Mouse (Mus musculus) lung, embryonic 15.5 days (tissue): Measurements from ENCODE around the gene Pex1. TPM values are rescaled to one million over a fixed set of nuclear protein-coding genes. Genes with fewer than 3 reads are reported as not detected.

Experiments used
- ATAC-seq: fragments of 200-750 bp; cut with Nextera tagmentation; 2 replicates; pipeline ENCODE4 v1.8.0; 2017; ENCODE audit warnings: moderate number of reproducible peaks, borderline replicate concordance; ENCODE audit not compliant: low FRiP score, low TSS enrichment; ENCODE audit errors: extremely low read depth
- H3K27ac ChIP-seq: fragments of 300-500 bp; sonication (generic); 2 replicates; pipeline ENCODE4 v1.5.1; 2015; ENCODE audit warnings: moderate library complexity, mild to moderate bottlenecking, inconsistent platforms
- H3K27me3 ChIP-seq: fragments of 300-500 bp; sonication (generic); 2 replicates; pipeline ENCODE4 v1.6.1; 2015; ENCODE audit warnings: inconsistent platforms
- H3K36me3 ChIP-seq: fragments of 300-500 bp; sonication (generic); 2 replicates; pipeline ENCODE4 v1.6.1; 2015; ENCODE audit warnings: inconsistent platforms
- H3K4me1 ChIP-seq: fragments of 300-500 bp; sonication (generic); 2 replicates; pipeline ENCODE4 v1.6.1; 2015; ENCODE audit warnings: inconsistent platforms
- H3K4me2 ChIP-seq: fragments of 300-500 bp; sonication (generic); 2 replicates; pipeline ENCODE4 v1.6.1; 2015; ENCODE audit warnings: inconsistent platforms, mild to moderate bottlenecking, moderate library complexity
- H3K4me3 ChIP-seq: fragments of 300-500 bp; sonication (generic); 2 replicates; pipeline ENCODE4 v1.5.1; 2015; ENCODE audit warnings: mild to moderate bottlenecking, inconsistent platforms
- H3K9ac ChIP-seq: fragments of 300-500 bp; sonication (generic); 2 replicates; pipeline ENCODE4 v1.6.1; 2015; ENCODE audit warnings: inconsistent platforms
- H3K9me3 ChIP-seq: fragments of 300-500 bp; sonication (generic); 2 replicates; pipeline ENCODE4 v1.6.1; 2016; ENCODE audit warnings: inconsistent platforms
- WGBS: fragments of 180-500 bp; shearing (Covaris S2); methylation state at CpG from one replicate; pipeline ENCODE4 v1.1.7; 2015; 5-methylcytosine and 5-hydroxymethylcytosine counted together
- polyA plus RNA-seq: library from polyadenylated mRNA; unstranded; fragments of >200 nt; fragmentation: Nextera tagmentation; extraction: Ambion mirVana; gene quantifications from 2 replicates; pipeline ENCODE4 v1.2.1, GENCODE M21; 2015

Gene Pex1
- 13.5 and 14.0 TPM in 2 replicates for polyA plus RNA-seq

GRCm38 (mm10) chr5:3595693-3596398 lies at the start of gene Pex1:
TSS of gene Pex1 (plus strand) at chr5:3596066.
- peak within 1 kb of the TSS; percentile 73 for H3K4me2 ChIP-seq
- WGBS: under 1% methylated on average over 50 of the region's 50 CpGs
- ATAC-seq: peak; percentile 99

GRCm38 (mm10) chr5:3546226-3546625 lies 49.6 kb upstream of the Pex1 start:
- no peak overlapping the region for H3K9ac ChIP-seq
- H3K4me1 ChIP-seq: peaks cover 14% of the 10 kb centered on the region
- no peaks in the 10 kb centered on the region for H3K9me3 ChIP-seq
- no peak for ATAC-seq
- no peak overlapping the region for H3K27ac ChIP-seq
- 88% methylated on average over 1 of the region's 1 CpGs for WGBS
- H3K4me3 ChIP-seq: no peak overlapping the region
- no peaks in the 10 kb centered on the region for H3K27me3 ChIP-seq
- H3K4me2 ChIP-seq: no peak overlapping the region
- peaks cover 5% of the 10 kb centered on the region; the same call in 1 of the 2 replicates for H3K36me3 ChIP-seq

More at GRCm38 (mm10) chr5:3595693-3596398, at the start of gene Pex1:
- H3K4me3 ChIP-seq: peak within 1 kb of the TSS; percentile 86
- peaks cover 13% of the 10 kb centered on the region for H3K4me1 ChIP-seq
- H3K27me3 ChIP-seq: no peaks in the 10 kb centered on the region
- no peaks in the 10 kb centered on the region for H3K9me3 ChIP-seq
- peak within 1 kb of the TSS; percentile 68 for H3K9ac ChIP-seq
- peak within 1 kb of the TSS; percentile 74 for H3K27ac ChIP-seq
- peaks cover 19% of the 10 kb centered on the region for H3K36me3 ChIP-seq

GRCm38 (mm10) chr5:3551481-3551880 lies 44.4 kb upstream of the Pex1 start:
- Histone ChIP-seq H3K4me3 (no peak overlapping the region), H3K27ac (no peak overlapping the region), H3K27me3 (no peaks in the 10 kb centered on the region), H3K36me3 (peaks cover 23% of the 10 kb centered on the region), H3K9me3 (no peaks in the 10 kb centered on the region), H3K4me1 (no peaks in the 10 kb centered on the region), H3K9ac (no peak overlapping the region), H3K4me2 (no peak overlapping the region)
- ATAC-seq: no peak
- 98% methylated on average over 1 of the region's 1 CpGs for WGBS

- peaks cover 32% of the 10 kb centered on the region for H3K36me3 ChIP-seq
- H3K4me3 ChIP-seq: no peak overlapping the region
- no peak overlapping the region for H3K9ac ChIP-seq
- no peaks in the 10 kb centered on the region for H3K4me1 ChIP-seq
- H3K27me3 ChIP-seq: no peaks in the 10 kb centered on the region
- H3K27ac ChIP-seq: no peak overlapping the region
- 83% methylated on average over 2 of the region's 2 CpGs for WGBS
- no peak overlapping the region for H3K4me2 ChIP-seq
- no peak for ATAC-seq
- no peaks in the 10 kb centered on the region for H3K9me3 ChIP-seq
These were observed 41.7 kb upstream of the Pex1 start for GRCm38 (mm10) chr5:3554198-3554597.

- H3K4me1 ChIP-seq: no peaks in the 10 kb centered on the region
- ATAC-seq: no peak
- 91% methylated on average over 4 of the region's 4 CpGs for WGBS
- H3K27ac ChIP-seq: no peak within 1 kb of the TSS
- H3K9me3 ChIP-seq: no peaks in the 10 kb centered on the region
- H3K27me3 ChIP-seq: no peaks in the 10 kb centered on the region
- no peak within 1 kb of the TSS for H3K4me2 ChIP-seq
- H3K4me3 ChIP-seq: no peak within 1 kb of the TSS
- no peak within 1 kb of the TSS for H3K9ac ChIP-seq
- H3K36me3 ChIP-seq: peaks cover 88% of the 10 kb centered on the region
These were observed 24.6 kb upstream of the Pex1 start, which contains the start of gene 1700109H08Rik for GRCm38 (mm10) chr5:3571266-3571665. TSS of gene 1700109H08Rik (plus strand) at chr5:3571566.

GRCm38 (mm10) chr5:3574825-3575224 lies 21.0 kb upstream of the Pex1 start:
- WGBS: 91% methylated on average over 2 of the region's 2 CpGs

GRCm38 (mm10) chr5:3577939-3578338 lies 17.9 kb upstream of the Pex1 start:
- no peak for ATAC-seq
- H3K4me3 ChIP-seq: no peak overlapping the region
- H3K4me1 ChIP-seq: no peaks in the 10 kb centered on the region
- no peak overlapping the region for H3K9ac ChIP-seq
- no peak overlapping the region for H3K4me2 ChIP-seq
- 75% methylated on average over 2 of the region's 2 CpGs for WGBS
- H3K27me3 ChIP-seq: no peaks in the 10 kb centered on the region
- H3K27ac ChIP-seq: no peak overlapping the region
- no peaks in the 10 kb centered on the region for H3K9me3 ChIP-seq
- peaks cover 91% of the 10 kb centered on the region for H3K36me3 ChIP-seq

More at GRCm38 (mm10) chr5:3574825-3575224, 21.0 kb upstream of the Pex1 start:
- Histone ChIP-seq H3K9me3 (no peaks in the 10 kb centered on the region), H3K4me3 (no peak overlapping the region), H3K4me2 (no peak overlapping the region), H3K4me1 (no peaks in the 10 kb centered on the region), H3K27ac (no peak overlapping the region), H3K9ac (no peak overlapping the region), H3K36me3 (peaks cover 95% of the 10 kb centered on the region), H3K27me3 (no peaks in the 10 kb centered on the region)
- no peak for ATAC-seq

GRCm38 (mm10) chr5:3579066-3579465 lies 16.8 kb upstream of the Pex1 start:
- Histone ChIP-seq H3K9me3 (no peaks in the 10 kb centered on the region), H3K4me1 (no peaks in the 10 kb centered on the region), H3K36me3 (peaks cover 89% of the 10 kb centered on the region), H3K4me2 (no peak overlapping the region), H3K27ac (no peak overlapping the region), H3K4me3 (no peak overlapping the region), H3K9ac (no peak overlapping the region), H3K27me3 (no peaks in the 10 kb centered on the region)
- 94% methylated on average over 7 of the region's 7 CpGs for WGBS
- no peak for ATAC-seq

GRCm38 (mm10) chr5:3596399-3596766 lies 517 bp downstream of the Pex1 start, which contains the start of gene Rbm48:
TSS of gene Rbm48 (minus strand) at chr5:3596585.
- Histone ChIP-seq H3K27me3 (no peaks in the 10 kb centered on the region), H3K4me3 (peak within 1 kb of the TSS; percentile 86), H3K36me3 (peaks cover 14% of the 10 kb centered on the region), H3K9me3 (no peaks in the 10 kb centered on the region), H3K9ac (peak within 1 kb of the TSS; percentile 68), H3K4me1 (peaks cover 13% of the 10 kb centered on the region), H3K4me2 (peak within 1 kb of the TSS; percentile 73), H3K27ac (peak within 1 kb of the TSS; percentile 74)
- WGBS: under 1% methylated on average over 31 of the region's 31 CpGs
- peak; percentile 83 for ATAC-seq

- Histone ChIP-seq H3K9ac (peak overlapping the region; percentile 68), H3K4me3 (peak overlapping the region; percentile 86), H3K36me3 (0 out of 2 replicates have a peak, but pooled peaks cover 7% of the 10 kb centered on the region), H3K9me3 (no peaks in the 10 kb centered on the region), H3K27ac (no peak overlapping the region), H3K4me1 (peaks cover 13% of the 10 kb centered on the region), H3K27me3 (no peaks in the 10 kb centered on the region), H3K4me2 (peak overlapping the region; percentile 71)
- no peak for ATAC-seq
These were observed 1.3 kb downstream of the Pex1 start for GRCm38 (mm10) chr5:3597171-3597570.

GRCm38 (mm10) chr5:3598766-3599165 lies 2.9 kb downstream of the Pex1 start:
- 88% methylated on average over 5 of the region's 5 CpGs for WGBS
- Histone ChIP-seq H3K9ac (no peak overlapping the region), H3K27me3 (no peaks in the 10 kb centered on the region), H3K4me2 (no peak overlapping the region), H3K4me3 (no peak overlapping the region), H3K27ac (no peak overlapping the region), H3K9me3 (no peaks in the 10 kb centered on the region), H3K36me3 (0 out of 2 replicates have a peak, but pooled peaks cover under 1% of the 10 kb centered on the region), H3K4me1 (peaks cover 13% of the 10 kb centered on the region)
- no peak for ATAC-seq

- 72% methylated on average over 1 of the region's 1 CpGs for WGBS
- H3K9me3 ChIP-seq: no peaks in the 10 kb centered on the region
These were observed 4.4 kb downstream of the Pex1 start for GRCm38 (mm10) chr5:3600298-3600697.

More at GRCm38 (mm10) chr5:3600298-3600697, 4.4 kb downstream of the Pex1 start:
- H3K9ac ChIP-seq: no peak overlapping the region
- H3K4me1 ChIP-seq: peaks cover 6% of the 10 kb centered on the region
- ATAC-seq: no peak
- no peak overlapping the region for H3K27ac ChIP-seq
- no peak overlapping the region for H3K4me2 ChIP-seq
- no peak overlapping the region for H3K4me3 ChIP-seq
- H3K27me3 ChIP-seq: no peaks in the 10 kb centered on the region
- no peaks in the 10 kb centered on the region for H3K36me3 ChIP-seq
